Mouse (Mus musculus): ENCODE data around the gene Fam83e.

DNA sequence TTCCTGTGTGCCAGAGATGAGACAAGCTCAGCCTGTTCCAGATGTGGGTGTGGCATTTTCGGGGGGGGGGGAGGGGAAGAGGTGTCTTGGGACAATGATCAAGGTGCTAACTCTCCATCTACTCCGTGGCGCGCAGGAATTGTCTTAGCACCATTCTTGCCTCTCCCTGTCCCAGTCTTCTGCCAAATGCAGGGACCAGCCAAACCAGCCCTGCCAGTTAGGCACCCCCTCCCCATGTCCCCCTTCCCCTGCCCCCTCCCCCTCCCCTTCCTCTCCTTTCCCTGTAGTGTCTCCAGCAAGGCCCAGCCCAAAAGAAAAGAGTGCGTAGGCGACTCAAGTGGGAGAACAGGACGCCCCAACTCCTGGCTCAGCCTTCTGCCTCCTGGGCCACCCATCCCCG lies 45.8 kb downstream of the Fam83e start:
- TF ChIP-seq POLR2A (IDR thresholded peaks at IDR 0.05; ENCODE audit: borderline replicate concordance, insufficient read depth, low read length) (no peak), CTCF (IDR thresholded peaks at IDR 0.05; ENCODE audit: borderline replicate concordance, insufficient read depth, low read depth, low read length) (no peak)
